Mouse (Mus musculus) forebrain, postnatal 0 days (tissue): Measurements from ENCODE around the gene Edc4. TPM values are rescaled to one million over a fixed set of nuclear protein-coding genes. Genes with fewer than 3 reads are reported as not detected.

Experiments used
- ATAC-seq: fragments of 200-750 bp; cut with Nextera tagmentation; 2 replicates; pipeline ENCODE4 v1.8.0; 2017; ENCODE audit warnings: mild to moderate bottlenecking, moderate library complexity
- DNase-seq: peaks from one replicate; pipeline ENCODE4 v3.0.0-alpha.2; 2015
- H3K27ac ChIP-seq: fragments of 300-500 bp; sonication (generic); 2 replicates; pipeline ENCODE4 v1.5.1; 2014; ENCODE audit warnings: low read depth, mild to moderate bottlenecking, antibody characterized with exemption, low read length, moderate library complexity, mixed read lengths
- H3K27me3 ChIP-seq: fragments of 300-500 bp; sonication (generic); 2 replicates; pipeline ENCODE4 v1.6.1; 2014; ENCODE audit warnings: mild to moderate bottlenecking, low read length, mixed read lengths; ENCODE audit not compliant: insufficient read depth
- H3K36me3 ChIP-seq: fragments of 300-500 bp; sonication (generic); 2 replicates; pipeline ENCODE4 v1.6.1; 2014; ENCODE audit warnings: mild to moderate bottlenecking, moderate library complexity; ENCODE audit not compliant: insufficient read depth
- H3K4me1 ChIP-seq: fragments of 300-500 bp; sonication (generic); 2 replicates; pipeline ENCODE4 v1.6.1; 2014; ENCODE audit warnings: antibody characterized with exemption; ENCODE audit not compliant: insufficient read depth
- H3K4me2 ChIP-seq: fragments of 300-500 bp; sonication (generic); 2 replicates; pipeline ENCODE4 v1.6.1; 2014; ENCODE audit warnings: low read depth, mild to moderate bottlenecking, moderate library complexity
- H3K4me3 ChIP-seq: fragments of 300-500 bp; sonication (generic); 2 replicates; pipeline ENCODE4 v1.5.1; 2014; ENCODE audit warnings: low read depth, low read length, mixed read lengths
- H3K9ac ChIP-seq: fragments of 300-500 bp; sonication (generic); 2 replicates; pipeline ENCODE4 v1.6.1; 2014; ENCODE audit warnings: mild to moderate bottlenecking
- H3K9me3 ChIP-seq: fragments of 300-500 bp; sonication (generic); 2 replicates; pipeline ENCODE4 v1.6.1; 2016; ENCODE audit warnings: low read length
- CTCF ChIP-seq: sonication (generic); IDR thresholded peaks from 2 replicates; pipeline ENCODE4 v1.5.1; 2016; ENCODE audit warnings: antibody characterized with exemption, control low read depth, low read depth
- WGBS: fragments of 180-500 bp; shearing (Covaris S2); extraction: QIAGEN DNeasy Blood & Tissue Kit; methylation state at CpG from one replicate; pipeline ENCODE4 v1.1.7; 2014; 5-methylcytosine and 5-hydroxymethylcytosine counted together
- polyA plus RNA-seq: library from polyadenylated mRNA; unstranded; fragments of >200 nt; fragmentation: Nextera tagmentation; extraction: Ambion mirVana; gene quantifications from 2 replicates; pipeline ENCODE4 v1.2.1, GENCODE M21; 2015
- total RNA-seq: library from RNA; depleted of rRNA; stranded (reverse); fragments of >200 nt; gene quantifications from 2 replicates; pipeline ENCODE4 v1.2.3, GENCODE M21; 2014

Gene Edc4
- total and polyA plus RNA-seq, 2 experiments from 2014 or later: 41.7 to 96.7 TPM

- TF ChIP-seq CTCF: peak; percentile 14; the same call in 1 of the 2 replicates
Measured at GRCm38 (mm10) chr8:105855248-105856167, 25.2 kb upstream of the Edc4 start.

GRCm38 (mm10) chr8:105856168-105856835 lies 24.4 kb upstream of the Edc4 start:
- WGBS: 28% methylated on average over 15 of the region's 15 CpGs
- DNase-seq (no peak), ATAC-seq (no peak)
- H3K9me3 ChIP-seq: no peaks in the 10 kb centered on the region
- H3K9ac ChIP-seq: peak overlapping the region; percentile 61
- H3K4me3 ChIP-seq: peak overlapping the region; percentile 83
- peaks cover 17% of the 10 kb centered on the region; the same call in 1 of the 2 replicates for H3K4me1 ChIP-seq
- no peaks in the 10 kb centered on the region for H3K36me3 ChIP-seq
- H3K4me2 ChIP-seq: peak overlapping the region; percentile 92
- H3K27me3 ChIP-seq: no peaks in the 10 kb centered on the region
- H3K27ac ChIP-seq: peak overlapping the region; percentile 85
- no peak for TF ChIP-seq CTCF

More at GRCm38 (mm10) chr8:105855248-105856167, 25.2 kb upstream of the Edc4 start:
- 3% methylated on average over 71 of the region's 71 CpGs for WGBS
- DNase-seq: no peak
- no peaks in the 10 kb centered on the region for H3K27me3 ChIP-seq
- peak overlapping the region; percentile 92 for H3K4me2 ChIP-seq
- H3K36me3 ChIP-seq: no peaks in the 10 kb centered on the region
- H3K9me3 ChIP-seq: no peaks in the 10 kb centered on the region
- peak overlapping the region; percentile 83 for H3K4me3 ChIP-seq
- H3K4me1 ChIP-seq: peaks cover 20% of the 10 kb centered on the region; the same call in 1 of the 2 replicates
- ATAC-seq: peak; percentile 28
- H3K27ac ChIP-seq: peak overlapping the region; percentile 85
- peak overlapping the region; percentile 61 for H3K9ac ChIP-seq

GRCm38 (mm10) chr8:105858495-105858894 lies 22.2 kb upstream of the Edc4 start:
- no peaks in the 10 kb centered on the region for H3K36me3 ChIP-seq
- WGBS: 81% methylated on average over 5 of the region's 5 CpGs
- no peak overlapping the region for H3K4me3 ChIP-seq
- no peak for ATAC-seq
- TF ChIP-seq CTCF: no peak
- no peak overlapping the region for H3K9ac ChIP-seq
- H3K4me1 ChIP-seq: peaks cover 28% of the 10 kb centered on the region
- no peaks in the 10 kb centered on the region for H3K27me3 ChIP-seq
- H3K4me2 ChIP-seq: no peak overlapping the region
- no peak overlapping the region for H3K27ac ChIP-seq
- H3K9me3 ChIP-seq: no peaks in the 10 kb centered on the region
- DNase-seq: no peak

GRCm38 (mm10) chr8:105859314-105859713 lies 21.4 kb upstream of the Edc4 start:
- no peaks in the 10 kb centered on the region for H3K9me3 ChIP-seq
- H3K4me2 ChIP-seq: no peak overlapping the region
- H3K4me1 ChIP-seq: peaks cover 28% of the 10 kb centered on the region
- 75% methylated on average over 5 of the region's 5 CpGs for WGBS
- H3K27me3 ChIP-seq: no peaks in the 10 kb centered on the region
- H3K9ac ChIP-seq: no peak overlapping the region
- H3K27ac ChIP-seq: no peak overlapping the region
- TF ChIP-seq CTCF: no peak
- no peak overlapping the region for H3K4me3 ChIP-seq
- no peaks in the 10 kb centered on the region for H3K36me3 ChIP-seq
- ATAC-seq (no peak), DNase-seq (no peak)

GRCm38 (mm10) chr8:105860143-105860981 lies 20.3 kb upstream of the Edc4 start, which contains the start of gene Nutf2:
TSS of gene Nutf2 (plus strand) at chr8:105860580.
- H3K27ac ChIP-seq: peak within 1 kb of the TSS; percentile 92
- no peaks in the 10 kb centered on the region for H3K36me3 ChIP-seq
- peaks cover 28% of the 10 kb centered on the region for H3K4me1 ChIP-seq
- H3K9me3 ChIP-seq: no peaks in the 10 kb centered on the region
- peak within 1 kb of the TSS; percentile 96 for H3K9ac ChIP-seq
- WGBS: 2% methylated on average over 42 of the region's 59 CpGs
- peak; percentile 98 for ATAC-seq
- H3K27me3 ChIP-seq: no peaks in the 10 kb centered on the region
- H3K4me3 ChIP-seq: peak within 1 kb of the TSS; percentile 94
- DNase-seq: peak; percentile 96
- no peak for TF ChIP-seq CTCF
- H3K4me2 ChIP-seq: peak within 1 kb of the TSS; percentile 68

GRCm38 (mm10) chr8:105861951-105862350 lies 18.7 kb upstream of the Edc4 start:
- Histone ChIP-seq H3K27ac (no peak overlapping the region), H3K4me2 (peak overlapping the region; percentile 68), H3K9me3 (no peaks in the 10 kb centered on the region), H3K4me1 (peaks cover 18% of the 10 kb centered on the region), H3K27me3 (no peaks in the 10 kb centered on the region), H3K4me3 (peak overlapping the region; percentile 94), H3K9ac (peak overlapping the region; percentile 96; the same call in 1 of the 2 replicates), H3K36me3 (peaks cover 10% of the 10 kb centered on the region)
- no peak for DNase-seq
- ATAC-seq: no peak
- peak; percentile 34 for TF ChIP-seq CTCF
- 0% methylated on average over 1 of the region's 1 CpGs for whole genome bisulfite sequencing
